Mouse (Mus musculus): ENCODE results near the gene Atg10. TPM values are rescaled to one million over a fixed set of nuclear protein-coding genes. Genes with fewer than 3 reads are reported as not detected.

The Atg10 gene
- total and polyA plus RNA-seq, 2 experiments from 2014 or later = 6.7 to 41.8 TPM

DNA sequence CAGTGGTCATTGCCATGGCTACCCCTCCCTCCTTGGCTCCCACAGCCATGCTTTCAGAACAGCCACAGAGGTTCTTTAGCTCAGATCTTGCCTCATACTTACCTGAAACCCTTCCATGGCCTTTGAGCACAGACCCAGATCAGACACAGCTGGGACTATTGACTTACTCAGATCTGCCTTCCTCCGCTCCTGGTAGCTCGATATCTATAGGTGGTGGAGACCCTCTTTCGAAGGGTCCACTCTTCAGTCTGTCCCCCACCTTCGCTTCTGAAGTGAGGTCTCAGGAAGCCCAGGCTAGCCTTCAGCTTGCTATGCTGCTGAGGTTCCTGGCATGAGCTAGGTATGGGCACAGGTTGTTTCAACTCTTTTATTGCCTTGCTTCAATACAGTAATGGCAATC lies 309.0 kb downstream of the Atg10 start:
- H3K4me3 ChIP-seq (ENCODE audit: low read depth, low read length) = no peak overlapping the region
- H3K27me3 ChIP-seq (ENCODE audit: control insufficient read depth, insufficient read depth, low read length) = no peaks in the 10 kb centered on the region
- TF ChIP-seq CTCF (IDR thresholded peaks at IDR 0.05; ENCODE audit: low read depth) (no peak), EP300 (IDR thresholded peaks at IDR 0.05; ENCODE audit: low read depth) (no peak)
- H3K9ac ChIP-seq (replicated peaks; ENCODE audit: low read depth, low read length) = no peak overlapping the region
- H3K4me1 ChIP-seq (ENCODE audit: control insufficient read depth, insufficient read depth) = no peaks in the 10 kb centered on the region
- H3K9me3 ChIP-seq (replicated peaks; ENCODE audit: control insufficient read depth, low read length) = no peaks in the 10 kb centered on the region
- DNase-seq (ENCODE audit: low spot score) (no peak), ATAC-seq (ENCODE audit: insufficient read depth, low read depth) (no peak)
- H3K36me3 ChIP-seq (replicated peaks; ENCODE audit: control insufficient read depth, insufficient read depth, low read length) = no peaks in the 10 kb centered on the region
- 86% methylated on average over 4 of the region's 4 CpGs for WGBS
- H3K4me2 ChIP-seq (ENCODE audit: low read depth, low read length) = no peak overlapping the region
- H3K27ac ChIP-seq (ENCODE audit: low read depth) = no peak overlapping the region

GRCm38 (mm10) chr13:90913675-90914192 lies 310.0 kb downstream of the Atg10 start:
- no peaks in the 10 kb centered on the region for H3K36me3 ChIP-seq (replicated peaks; ENCODE audit: control insufficient read depth, insufficient read depth, low read length)
- H3K4me3 ChIP-seq (ENCODE audit: low read depth, low read length) = no peak overlapping the region
- no peak overlapping the region for H3K4me2 ChIP-seq (ENCODE audit: low read depth, low read length)
- no peak overlapping the region for H3K9ac ChIP-seq (replicated peaks; ENCODE audit: low read depth, low read length)
- no peaks in the 10 kb centered on the region for H3K27me3 ChIP-seq (ENCODE audit: control insufficient read depth, insufficient read depth, low read length)
- ATAC-seq (ENCODE audit: insufficient read depth, low read depth) = no peak
- H3K9me3 ChIP-seq (replicated peaks; ENCODE audit: control insufficient read depth, low read length) = no peaks in the 10 kb centered on the region
- H3K27ac ChIP-seq (ENCODE audit: low read depth) = no peak overlapping the region
- H3K4me1 ChIP-seq (ENCODE audit: control insufficient read depth, insufficient read depth) = no peaks in the 10 kb centered on the region
- no peak for DNase-seq (ENCODE audit: low spot score)
- 57% methylated on average over 7 of the region's 7 CpGs for WGBS
- TF ChIP-seq EP300 (IDR thresholded peaks at IDR 0.05; ENCODE audit: low read depth) (no peak), CTCF (IDR thresholded peaks at IDR 0.05; ENCODE audit: low read depth) (no peak)

- no peaks in the 10 kb centered on the region for H3K27me3 ChIP-seq (ENCODE audit: control insufficient read depth, insufficient read depth, low read length)
- H3K9ac ChIP-seq (replicated peaks; ENCODE audit: low read depth, low read length) = no peak overlapping the region
- no peak overlapping the region for H3K27ac ChIP-seq (ENCODE audit: low read depth)
- ATAC-seq (ENCODE audit: insufficient read depth, low read depth) (no peak), DNase-seq (ENCODE audit: low spot score) (no peak)
- 80% methylated on average over 17 of the region's 17 CpGs for WGBS
- no peaks in the 10 kb centered on the region for H3K36me3 ChIP-seq (replicated peaks; ENCODE audit: control insufficient read depth, insufficient read depth, low read length)
- TF ChIP-seq EP300 (IDR thresholded peaks at IDR 0.05; ENCODE audit: low read depth) (no peak), CTCF (IDR thresholded peaks at IDR 0.05; ENCODE audit: low read depth) (no peak)
- no peaks in the 10 kb centered on the region for H3K9me3 ChIP-seq (replicated peaks; ENCODE audit: control insufficient read depth, low read length)
- no peak overlapping the region for H3K4me2 ChIP-seq (ENCODE audit: low read depth, low read length)
- H3K4me3 ChIP-seq (ENCODE audit: low read depth, low read length) = no peak overlapping the region
- H3K4me1 ChIP-seq (ENCODE audit: control insufficient read depth, insufficient read depth) = no peaks in the 10 kb centered on the region
These were observed 310.8 kb downstream of the Atg10 start for GRCm38 (mm10) chr13:90912760-90913674.

DNA sequence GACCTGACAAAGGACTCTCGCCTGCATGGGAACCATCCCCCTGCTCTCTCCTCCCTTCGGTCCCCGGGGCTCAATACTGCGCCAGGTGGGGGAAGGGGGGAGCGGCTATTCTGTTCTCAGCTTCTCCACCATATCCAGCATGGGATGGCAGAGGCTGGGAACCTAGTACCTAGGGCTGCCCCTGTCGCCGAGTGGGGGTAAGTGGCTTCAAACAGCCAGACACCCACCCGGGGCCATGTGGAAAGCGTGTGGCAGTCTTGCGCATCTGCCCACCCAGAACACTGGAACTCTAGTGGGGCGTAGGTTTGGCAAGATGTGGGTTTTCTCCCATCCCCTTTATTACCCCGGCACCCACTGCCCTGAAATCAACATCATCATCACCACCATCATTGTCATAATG lies 316.4 kb downstream of the Atg10 start:
- no peaks in the 10 kb centered on the region for H3K27me3 ChIP-seq (ENCODE audit: control insufficient read depth, insufficient read depth, low read length)
- no peaks in the 10 kb centered on the region for H3K4me1 ChIP-seq (ENCODE audit: control insufficient read depth, insufficient read depth)
- ATAC-seq (ENCODE audit: insufficient read depth, low read depth) (no peak), DNase-seq (ENCODE audit: low spot score) (no peak)
- H3K4me3 ChIP-seq (ENCODE audit: low read depth, low read length) = no peak overlapping the region
- TF ChIP-seq CTCF (IDR thresholded peaks at IDR 0.05; ENCODE audit: low read depth) (no peak), EP300 (IDR thresholded peaks at IDR 0.05; ENCODE audit: low read depth) (no peak)
- no peak overlapping the region for H3K9ac ChIP-seq (replicated peaks; ENCODE audit: low read depth, low read length)
- no peaks in the 10 kb centered on the region for H3K9me3 ChIP-seq (replicated peaks; ENCODE audit: control insufficient read depth, low read length)
- no peaks in the 10 kb centered on the region for H3K36me3 ChIP-seq (replicated peaks; ENCODE audit: control insufficient read depth, insufficient read depth, low read length)
- no peak overlapping the region for H3K27ac ChIP-seq (ENCODE audit: low read depth)
- 90% methylated on average over 12 of the region's 12 CpGs for WGBS
- no peak overlapping the region for H3K4me2 ChIP-seq (ENCODE audit: low read depth, low read length)

DNA sequence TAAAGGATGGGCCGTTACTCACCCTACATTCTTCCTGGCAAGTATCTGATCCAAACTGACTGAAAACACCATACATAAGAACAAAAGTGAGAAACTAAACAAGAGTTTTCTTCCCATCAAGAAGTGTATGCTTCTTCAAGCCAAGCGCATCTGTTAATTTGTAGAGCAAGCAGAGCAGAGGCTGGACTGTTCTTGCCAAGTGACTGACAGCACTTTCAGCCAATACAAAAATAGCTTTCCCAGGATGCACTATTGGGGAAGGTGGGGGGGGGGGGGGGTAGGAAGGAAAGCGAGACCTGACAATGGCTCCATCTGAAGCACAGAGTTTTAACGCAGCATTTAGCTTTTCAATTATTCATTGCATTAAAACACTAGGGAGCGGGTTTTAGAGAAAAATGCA lies 318.6 kb downstream of the Atg10 start, which contains the start of gene Atp6ap1l:
Gene Atp6ap1l, minus strand, starts transcription at position 180 of the 400 bp plus-strand sequence.
- WGBS = 89% methylated on average over 5 of the region's 5 CpGs

More for the DNA sequence above, 318.6 kb downstream of the Atg10 start, which contains the start of gene Atp6ap1l:
- no peak for ATAC-seq (ENCODE audit: insufficient read depth, low read depth)
- H3K4me3 ChIP-seq (ENCODE audit: low read depth, low read length) = no peak within 1 kb of the TSS
- no peak within 1 kb of the TSS for H3K27ac ChIP-seq (ENCODE audit: low read depth)
- TF ChIP-seq CTCF (IDR thresholded peaks at IDR 0.05; ENCODE audit: low read depth) (no peak), EP300 (IDR thresholded peaks at IDR 0.05; ENCODE audit: low read depth) (no peak)
- DNase-seq (ENCODE audit: low spot score) = no peak
- H3K4me1 ChIP-seq (ENCODE audit: control insufficient read depth, insufficient read depth) = no peaks in the 10 kb centered on the region
- no peaks in the 10 kb centered on the region for H3K27me3 ChIP-seq (ENCODE audit: control insufficient read depth, insufficient read depth, low read length)
- H3K9ac ChIP-seq (replicated peaks; ENCODE audit: low read depth, low read length) = no peak within 1 kb of the TSS
- H3K9me3 ChIP-seq (replicated peaks; ENCODE audit: control insufficient read depth, low read length) = no peaks in the 10 kb centered on the region
- H3K36me3 ChIP-seq (replicated peaks; ENCODE audit: control insufficient read depth, insufficient read depth, low read length) = no peaks in the 10 kb centered on the region
- no peak within 1 kb of the TSS for H3K4me2 ChIP-seq (ENCODE audit: low read depth, low read length)

All from heart, postnatal 0 days (tissue).